Mouse (Mus musculus): ENCODE measurements around the gene Sbf2.
A peak's percentile ranks its signal among the peaks of the same experiment; 100 is the strongest.
"Not testable (repeated sequence)": the region's sequence is repeated elsewhere in the genome, so short reads cannot be mapped to it uniquely, and the experiment has no call there.

Sbf2 gene

DNA sequence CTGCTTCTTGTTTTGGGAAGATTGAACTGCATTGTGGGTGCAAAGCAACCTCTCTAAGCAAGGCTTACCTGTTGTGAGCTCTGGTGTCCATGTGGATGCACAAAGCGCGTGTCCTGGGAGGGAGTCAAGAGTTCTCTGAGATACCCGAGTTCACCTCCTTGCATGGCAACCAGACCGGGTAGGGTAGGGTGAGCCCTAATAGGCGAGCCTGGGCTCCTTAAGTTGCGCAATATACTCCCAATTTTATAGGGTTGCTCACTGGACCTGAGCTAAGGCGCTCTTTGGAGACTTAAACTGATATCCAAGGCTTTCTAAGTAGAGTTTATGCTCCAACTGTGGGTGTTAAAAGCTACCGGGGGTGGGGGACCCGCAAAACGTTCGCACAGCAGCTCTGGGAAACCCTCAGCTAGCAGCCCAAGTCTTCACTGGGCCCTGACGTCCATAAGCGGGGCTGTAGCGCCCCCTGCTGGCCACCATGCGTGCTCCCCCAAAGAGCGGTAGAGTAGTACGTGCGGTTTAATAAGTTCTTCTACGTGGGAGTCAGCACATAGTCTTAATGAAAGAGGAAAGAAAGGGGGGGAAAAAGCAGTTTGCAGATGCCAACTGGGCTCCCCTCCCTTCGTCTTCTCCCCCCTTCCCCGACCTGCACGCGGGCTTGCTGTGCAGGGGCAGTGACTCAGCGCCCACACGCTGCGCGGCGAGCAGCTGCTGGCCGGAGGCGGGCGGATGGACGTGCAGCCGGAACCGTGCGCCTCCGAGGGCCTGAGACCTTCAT, 15.4 kb upstream of the Sbf2 start:
- DNase-seq (ENCODE audit: low spot score in 2 of 2): peak; percentile 54 to 81

DNA sequence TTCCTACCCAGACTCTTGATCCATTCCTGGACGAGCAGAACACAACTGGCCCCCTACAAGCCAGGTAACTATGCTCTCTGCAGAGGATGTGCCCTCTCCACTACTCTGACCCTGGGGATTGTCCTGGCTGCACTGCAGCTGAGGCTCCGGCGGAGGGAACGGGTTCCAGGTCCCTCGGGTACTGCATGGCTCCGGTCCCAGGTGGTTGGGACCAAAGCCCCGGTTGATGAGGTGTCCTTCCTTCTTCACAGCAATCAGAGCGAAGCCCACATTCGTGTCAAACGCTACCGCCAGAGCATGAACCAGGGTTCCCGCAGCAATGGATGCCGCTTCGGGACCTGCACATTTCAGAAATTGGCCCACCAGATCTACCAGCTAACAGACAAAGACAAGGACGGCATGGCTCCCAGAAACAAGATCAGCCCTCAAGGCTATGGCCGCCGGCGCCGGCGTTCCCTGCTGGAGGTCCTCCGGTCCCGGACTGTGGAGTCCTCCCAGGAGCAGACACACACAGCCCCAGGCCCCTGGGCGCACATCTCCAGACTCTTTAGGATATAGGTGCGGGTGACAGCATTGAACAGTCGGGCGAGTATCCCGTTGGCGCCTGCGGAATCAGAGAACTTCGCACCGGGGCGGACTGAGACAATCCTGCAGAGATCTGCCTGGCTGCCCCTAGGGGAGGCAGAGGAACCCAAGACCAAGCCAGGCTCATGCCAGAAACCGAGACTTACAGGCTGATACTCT, 14.1 kb upstream of the Sbf2 start:
- DNase-seq (ENCODE audit: low spot score in 2 of 2): no peak

DNA sequence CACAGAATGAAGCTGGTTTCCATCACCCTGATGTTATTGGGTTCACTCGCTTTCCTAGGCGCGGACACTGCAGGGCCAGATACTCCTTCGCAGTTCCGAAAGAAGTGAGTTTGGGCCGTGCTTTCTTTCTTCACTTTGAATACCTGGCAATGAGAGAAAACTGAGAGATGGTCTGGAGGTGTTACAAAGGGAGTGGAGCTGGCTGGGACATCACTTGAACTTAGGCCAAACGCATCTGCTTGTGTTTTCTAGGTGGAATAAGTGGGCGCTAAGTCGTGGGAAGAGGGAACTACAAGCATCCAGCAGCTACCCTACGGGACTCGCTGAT, 13.5 kb upstream of the Sbf2 start:
- no peak for DNase-seq (ENCODE audit: low spot score in 2 of 2)

DNA sequence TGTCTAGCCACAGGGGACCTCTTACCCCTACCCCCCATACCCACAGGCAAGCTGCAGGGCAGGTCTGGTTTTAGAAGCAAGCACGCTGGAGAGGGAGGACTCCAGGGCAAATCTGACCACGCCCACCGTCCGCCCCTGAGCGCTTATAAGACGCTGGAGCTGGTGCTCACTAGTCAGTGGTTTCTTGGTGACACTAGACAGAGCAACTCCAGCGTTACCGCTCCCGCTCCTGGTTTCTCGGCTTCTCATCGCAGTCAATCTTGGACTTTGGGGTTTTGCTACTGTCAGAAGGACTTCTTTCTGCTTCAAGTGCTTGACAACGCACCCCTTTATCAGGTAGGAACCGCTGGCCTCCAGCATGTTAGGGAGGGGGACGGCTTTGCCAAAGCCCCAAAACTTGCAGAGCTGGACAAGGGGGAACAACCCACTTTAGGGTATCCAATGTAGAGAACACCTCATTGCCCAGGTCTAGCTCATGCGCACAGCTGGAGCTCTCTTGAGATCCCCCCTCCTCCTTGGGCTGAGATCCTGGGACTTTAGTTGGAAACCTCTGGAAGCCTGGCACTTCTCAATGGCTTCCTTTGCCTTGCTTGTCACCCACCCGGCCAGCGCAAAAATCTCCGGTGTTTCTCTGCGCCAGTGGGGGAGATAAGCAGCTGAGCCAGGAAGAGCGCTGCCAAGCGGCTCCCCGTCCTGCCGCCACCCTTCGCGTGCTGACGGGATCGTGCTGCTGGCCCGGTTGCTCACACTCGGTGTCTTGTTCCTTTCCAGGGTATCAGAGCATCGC, 13.0 kb upstream of the Sbf2 start, which contains the start of gene Adm:
Adm (plus strand) TSS at position 176 of the 787 bp plus-strand sequence.
- DNase-seq (ENCODE audit: low spot score in 2 of 2): peak; percentile 46

DNA sequence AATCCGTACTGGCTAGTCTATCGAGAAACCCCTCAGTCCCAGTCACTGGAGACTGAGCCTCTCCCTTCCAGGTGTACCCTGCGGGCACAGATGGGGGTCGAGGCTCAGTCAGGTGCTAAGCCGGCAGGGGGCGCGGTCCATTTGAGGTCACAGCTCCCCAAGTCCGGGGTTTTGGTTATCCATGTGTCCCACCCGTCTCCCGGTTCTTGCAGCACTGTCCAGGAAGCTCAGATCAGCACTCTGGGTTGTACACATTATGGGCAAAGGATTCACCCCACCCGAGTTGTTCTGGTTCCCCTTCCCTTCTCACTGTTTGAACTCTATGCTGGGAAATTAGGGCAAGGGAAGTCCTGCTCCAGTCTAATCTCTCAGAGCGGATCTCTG, 12.4 kb upstream of the Sbf2 start:
- DNase-seq (ENCODE audit: low spot score in 2 of 2): peak in 1 of 2 experiments; percentile 43

DNA sequence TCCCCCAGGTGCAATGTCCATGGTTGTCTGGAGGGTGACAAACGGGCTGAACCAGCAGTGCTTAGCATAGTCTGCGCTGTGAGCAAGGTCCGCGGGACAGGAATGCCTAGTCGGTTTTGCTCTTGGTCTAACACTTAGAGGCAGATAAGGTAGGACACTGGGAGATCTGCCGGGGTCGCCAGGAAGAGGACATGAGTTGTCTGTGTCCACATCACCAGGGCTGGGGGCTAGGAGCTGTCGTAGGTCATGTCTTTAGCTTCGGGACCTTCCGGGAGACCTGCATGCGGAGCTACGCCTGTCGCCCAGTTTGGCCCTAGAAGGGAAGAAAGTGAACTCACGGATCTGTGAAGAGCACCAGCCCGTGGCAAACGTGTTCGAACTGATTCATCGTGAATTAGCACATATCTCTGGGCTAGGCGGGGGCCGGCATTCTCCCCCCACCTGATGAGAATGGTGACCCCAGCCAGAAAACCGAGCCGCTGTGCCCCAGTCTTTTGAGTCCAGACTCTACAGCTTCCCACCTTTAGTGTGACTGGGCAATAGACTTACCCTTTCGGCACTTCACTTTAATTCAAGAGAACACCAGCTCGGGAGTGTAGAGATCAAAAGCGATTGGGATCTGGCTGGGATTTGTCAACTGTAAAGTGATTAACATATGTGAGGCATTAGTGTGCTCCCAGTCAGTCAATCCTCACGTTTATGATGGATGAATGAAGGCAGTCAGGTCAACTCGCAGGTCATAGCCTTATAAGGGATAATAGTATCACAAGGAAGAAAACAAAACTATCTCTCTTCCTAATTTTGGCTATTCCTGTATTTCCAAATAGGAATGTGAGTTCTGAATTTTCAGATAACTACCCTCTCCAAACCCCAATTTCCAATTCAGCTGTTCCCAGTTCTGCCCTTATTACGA, 11.7 kb upstream of the Sbf2 start:
- no peak for DNase-seq (ENCODE audit: low spot score in 2 of 2)

DNA sequence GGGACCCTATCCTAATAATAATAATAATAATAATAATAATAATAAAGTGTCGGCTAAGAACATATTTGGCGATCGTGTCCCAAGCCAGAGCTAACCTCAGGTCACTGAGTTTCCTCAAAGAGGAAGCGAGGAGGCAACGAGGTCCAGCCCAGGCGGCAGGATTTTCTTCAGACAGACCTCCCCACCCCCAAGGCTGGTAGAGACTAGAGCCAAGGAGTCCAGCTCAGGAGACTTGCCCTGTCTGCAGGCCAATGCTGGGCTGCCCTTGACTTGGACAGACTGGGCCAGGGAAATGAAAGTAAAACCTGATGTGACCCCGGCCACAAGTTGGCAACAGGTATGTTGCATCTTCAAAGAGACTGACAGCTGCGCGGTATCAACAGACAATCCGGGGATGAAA, 10.8 kb upstream of the Sbf2 start:
- no peak for DNase-seq (ENCODE audit: low spot score in 2 of 2)

DNA sequence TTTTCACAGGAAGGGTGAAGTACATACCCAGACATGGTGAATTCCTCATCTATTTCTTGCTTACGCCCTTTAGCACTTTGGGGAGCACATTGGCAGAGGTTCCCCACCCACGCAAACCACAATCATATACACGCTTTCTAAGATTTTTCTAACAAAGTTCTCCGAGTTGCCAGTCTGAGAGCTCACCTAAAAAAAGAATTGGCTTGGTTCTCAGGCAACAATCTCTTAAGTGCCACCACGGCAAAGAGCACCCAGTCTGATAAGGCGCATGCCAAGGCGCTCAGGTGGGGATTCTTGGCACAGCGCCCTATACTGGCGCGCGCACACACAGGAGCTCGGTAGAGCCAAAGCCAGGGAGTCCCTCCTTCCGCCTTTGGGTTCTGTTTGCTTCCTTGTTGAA, 10.2 kb upstream of the Sbf2 start:
- DNase-seq (ENCODE audit: low spot score in 2 of 2): no peak

DNA sequence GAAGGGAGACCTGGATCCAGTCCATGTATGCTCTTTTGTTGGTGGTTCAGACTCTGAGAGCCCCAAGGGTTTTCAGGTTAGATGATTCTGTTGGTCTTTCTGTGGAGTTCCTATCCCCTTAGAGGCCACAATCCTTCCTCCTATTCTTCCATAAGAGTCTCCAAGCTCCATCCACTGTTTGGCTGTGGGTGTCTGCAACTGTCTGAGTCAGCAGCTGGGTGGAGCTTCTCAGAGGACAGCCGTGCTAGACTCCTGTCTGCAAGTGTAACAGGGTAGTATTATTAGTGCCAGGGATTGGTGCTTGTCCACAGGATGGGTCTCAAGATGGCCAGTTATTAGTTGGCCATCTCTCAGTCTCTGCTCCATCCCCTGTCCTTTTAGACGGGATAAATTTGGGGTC, 9.3 kb upstream of the Sbf2 start:
- no peak for DNase-seq (ENCODE audit: low spot score in 2 of 2)

DNA sequence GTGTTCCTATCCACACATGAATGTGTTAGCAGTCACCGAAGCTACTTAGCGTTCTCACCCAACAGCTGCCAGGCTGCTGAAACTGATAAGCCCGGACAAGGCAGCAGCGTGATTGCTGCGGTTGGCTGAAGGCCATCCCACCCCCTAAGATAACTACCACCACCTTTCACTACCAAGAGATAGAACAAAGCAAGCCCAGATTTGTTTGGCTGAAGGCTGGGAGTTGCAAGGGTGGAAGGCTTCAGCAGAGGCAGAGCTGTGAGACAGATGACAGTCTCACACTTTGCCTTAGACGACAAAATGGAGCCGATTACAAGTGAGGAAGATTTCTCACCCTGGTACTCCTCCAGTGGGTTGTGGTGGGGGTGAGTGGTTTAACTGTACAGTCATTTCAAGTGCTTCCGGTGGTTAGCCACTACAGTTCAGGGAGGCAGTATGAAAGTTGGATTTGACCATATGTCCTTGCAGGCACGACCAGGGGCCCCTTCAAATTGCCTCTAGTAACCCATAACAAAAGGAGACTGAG, 4.4 kb upstream of the Sbf2 start:
- no peak for DNase-seq (ENCODE audit: low spot score in 2 of 2)

DNA sequence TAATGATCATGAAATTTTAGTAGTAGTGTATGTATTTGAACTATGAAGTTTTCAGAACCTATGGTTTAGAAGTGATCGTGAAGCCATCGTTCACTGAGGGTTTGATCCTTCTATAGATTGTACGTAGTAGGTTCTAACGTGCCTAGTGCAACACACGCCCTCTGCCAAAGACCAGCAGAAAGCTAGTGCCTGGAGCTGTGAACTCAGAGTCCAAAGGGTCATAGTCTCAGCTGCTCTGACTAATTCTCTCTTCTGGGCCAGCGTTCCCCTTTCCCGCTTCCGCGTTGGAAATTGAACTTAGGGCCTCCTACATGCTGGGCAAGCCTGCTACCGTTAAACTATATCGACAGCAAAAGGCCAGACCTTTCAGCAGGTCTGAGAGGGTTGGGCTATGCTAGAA, 1.1 kb upstream of the Sbf2 start:
- no peak for DNase-seq (ENCODE audit: low spot score in 2 of 2)

DNA sequence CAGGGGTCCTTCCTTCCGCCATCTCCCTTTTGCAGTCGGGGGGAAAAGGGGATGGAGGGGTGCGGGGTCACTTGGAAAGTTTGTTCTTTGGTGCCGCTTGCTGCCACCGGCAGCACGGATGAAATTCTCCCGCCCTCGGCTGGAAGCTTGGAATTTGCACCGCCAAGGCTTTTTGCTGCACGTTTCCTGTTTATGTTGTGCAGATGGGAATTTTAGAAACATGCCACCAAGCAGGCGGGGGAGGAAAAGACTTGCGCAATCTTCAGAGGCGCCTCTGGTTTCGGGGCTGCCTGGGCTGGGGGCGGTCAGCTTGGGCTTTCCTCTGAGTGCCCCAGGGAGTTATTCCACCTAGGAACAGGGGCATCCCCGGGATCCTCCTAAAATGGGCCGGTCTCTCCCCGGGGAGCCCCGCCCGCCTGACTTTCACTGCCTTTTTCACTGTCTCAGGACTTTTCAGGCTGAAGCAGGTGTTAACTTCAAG, 469 bp upstream of the Sbf2 start:
- DNase-seq (ENCODE audit: low spot score in 2 of 2): peak in 1 of 2 experiments; percentile 22

DNA sequence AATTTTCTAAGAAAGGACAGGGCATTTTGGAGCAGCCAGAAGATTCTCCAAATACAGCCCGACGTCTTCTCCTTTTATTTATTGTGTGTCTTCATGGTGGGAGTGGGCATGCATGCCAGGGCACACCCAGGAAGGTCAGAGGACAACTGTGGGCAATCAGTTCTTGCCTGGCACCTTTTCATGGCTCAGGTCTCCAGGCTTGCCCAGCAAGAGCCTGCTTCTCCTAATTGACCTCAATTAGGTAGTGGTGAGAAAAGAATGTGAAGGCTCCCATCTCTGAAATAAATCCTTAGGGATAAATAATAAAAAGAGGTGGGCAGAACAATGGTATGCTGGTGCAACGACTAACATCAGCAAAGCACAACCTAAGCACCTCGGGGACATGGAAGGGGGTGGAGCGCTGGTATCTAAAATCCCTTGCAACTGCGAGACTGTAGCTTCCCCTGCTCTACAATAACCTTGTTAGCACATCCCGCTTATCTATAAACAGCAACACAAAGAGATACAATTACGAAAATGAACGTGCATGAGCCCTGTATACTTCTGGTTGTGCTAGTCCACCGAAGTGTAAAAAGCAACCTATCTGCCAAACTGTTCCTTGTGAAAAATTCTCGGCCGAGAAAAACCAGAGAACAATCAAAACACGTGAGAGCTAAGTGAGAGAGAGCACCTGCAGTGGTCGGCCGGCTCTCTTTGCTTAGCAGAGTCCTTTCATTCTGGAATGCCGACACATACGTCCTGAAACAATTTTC, 1.2 kb downstream of the Sbf2 start:
- DNase-seq (ENCODE audit: low spot score in 2 of 2): no peak

DNA sequence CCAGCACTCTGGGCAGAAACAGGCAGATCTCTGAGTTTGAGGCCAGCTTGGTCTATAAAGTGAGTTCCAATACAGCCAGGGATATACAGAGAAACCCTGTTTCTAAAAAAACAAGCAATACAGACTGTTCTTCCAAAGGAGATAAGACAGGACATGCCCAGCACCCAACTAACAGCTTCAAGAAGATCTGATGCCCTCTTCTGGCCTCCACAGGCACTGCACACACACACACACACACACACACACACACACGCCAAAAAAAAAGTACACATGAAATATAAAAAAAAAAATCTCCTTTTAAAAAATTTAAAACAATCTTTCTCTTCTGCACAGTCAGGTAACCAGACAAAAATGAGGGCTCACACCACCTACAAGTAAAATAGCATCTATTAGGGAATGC, 7.8 kb downstream of the Sbf2 start:
- no peak for DNase-seq (ENCODE audit: low spot score in 2 of 2)

DNA sequence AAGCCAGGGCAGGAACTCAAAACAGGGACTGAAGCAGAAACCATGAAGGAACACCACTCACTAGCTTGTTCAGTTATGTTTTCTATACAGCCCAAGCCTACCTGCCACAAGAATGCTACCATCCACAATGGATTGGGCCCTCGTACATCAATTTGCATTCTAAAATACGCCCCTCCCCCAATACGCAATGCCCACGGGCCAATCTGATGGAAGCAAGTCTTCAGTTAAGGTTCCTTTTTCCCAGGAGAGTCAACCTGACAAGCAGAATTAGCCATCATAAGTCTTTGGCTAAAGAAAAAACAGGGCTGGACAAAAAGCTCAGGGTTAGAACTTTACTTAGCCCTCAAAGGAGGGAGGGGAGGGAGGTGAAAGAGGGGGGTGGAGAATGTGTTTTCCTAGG, 9.2 kb downstream of the Sbf2 start:
- no peak for DNase-seq (ENCODE audit: low spot score in 2 of 2)

DNA sequence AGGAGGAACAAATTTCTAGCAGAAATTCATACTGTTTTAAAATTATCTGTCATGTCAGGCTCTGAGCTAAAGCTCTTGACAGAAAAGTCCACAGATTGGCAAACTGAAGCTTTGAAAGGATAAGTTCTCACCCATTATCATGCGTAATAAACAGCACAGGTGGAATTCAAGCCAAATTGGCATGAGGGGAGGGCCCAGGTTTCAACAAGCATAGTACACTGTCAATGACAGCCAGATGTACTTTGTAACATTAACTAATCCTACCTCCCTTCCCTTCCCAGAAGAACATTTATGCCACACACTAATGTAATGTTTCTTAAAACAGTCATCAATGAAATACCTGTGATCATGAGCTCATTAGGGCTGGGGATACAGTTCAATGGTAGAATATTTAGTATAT, 17.6 kb downstream of the Sbf2 start:
- DNase-seq (ENCODE audit: low spot score in 2 of 2): no peak

DNA sequence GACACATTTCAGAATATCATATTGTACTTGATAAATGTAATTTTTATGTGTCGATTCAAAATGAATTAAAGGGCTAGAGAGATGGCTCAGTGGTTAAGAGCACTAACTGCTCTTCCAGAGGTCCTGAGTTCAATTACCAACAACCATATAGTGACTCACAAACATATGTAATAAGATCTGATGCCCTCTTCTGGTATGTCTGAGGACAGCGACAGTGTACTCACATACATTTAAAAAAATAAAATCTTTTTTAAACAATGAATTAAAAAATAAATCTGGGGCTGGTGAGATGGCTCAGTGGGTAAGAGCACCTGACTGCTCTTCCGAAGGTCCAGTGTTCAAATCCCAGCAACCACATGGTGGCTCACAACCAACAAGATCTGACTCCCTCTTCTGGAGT, 20.7 kb downstream of the Sbf2 start:
- DNase-seq (ENCODE audit: low spot score in 2 of 2): not testable (repeated sequence)

DNA sequence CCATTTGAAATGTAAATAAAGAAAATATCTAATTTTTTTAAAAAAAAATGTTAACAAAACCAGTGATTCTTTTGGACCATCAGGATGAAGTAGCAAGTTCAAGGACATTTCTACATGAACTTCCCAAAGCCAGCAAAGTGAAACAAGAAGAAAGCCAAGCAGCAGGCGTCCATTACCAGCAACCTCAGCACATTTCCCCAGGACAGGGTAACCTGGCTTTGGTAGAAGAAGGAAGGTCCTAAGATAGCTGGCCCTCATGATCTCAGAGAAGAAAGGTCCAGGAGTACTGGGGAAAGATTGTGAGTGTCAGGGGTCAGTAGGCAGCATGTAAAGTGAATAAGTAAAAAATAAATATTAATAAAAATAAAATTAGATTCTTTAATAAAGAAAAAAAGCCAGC, 27.0 kb downstream of the Sbf2 start:
- DNase-seq (ENCODE audit: low spot score in 2 of 2): no peak

DNA sequence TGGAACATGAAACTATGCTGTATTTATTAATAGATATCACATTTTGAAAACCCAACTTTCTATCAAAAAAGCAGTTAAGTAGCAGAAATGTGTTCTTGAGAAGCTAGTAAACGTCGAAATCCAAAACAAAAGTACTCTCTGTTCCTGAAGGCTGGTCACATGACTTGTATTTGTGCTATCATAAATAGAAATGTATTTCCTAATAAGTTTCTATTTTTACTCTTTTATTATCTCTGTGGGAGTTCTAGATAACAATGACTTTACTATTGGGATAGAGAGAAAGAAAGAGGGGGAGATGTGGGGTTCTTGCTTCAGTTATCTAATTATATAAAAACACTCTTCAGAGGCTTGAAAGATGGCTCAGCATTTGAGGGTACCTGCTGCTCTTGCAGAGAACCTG, 29.5 kb downstream of the Sbf2 start:
- DNase-seq (ENCODE audit: low spot score in 2 of 2): no peak

DNA sequence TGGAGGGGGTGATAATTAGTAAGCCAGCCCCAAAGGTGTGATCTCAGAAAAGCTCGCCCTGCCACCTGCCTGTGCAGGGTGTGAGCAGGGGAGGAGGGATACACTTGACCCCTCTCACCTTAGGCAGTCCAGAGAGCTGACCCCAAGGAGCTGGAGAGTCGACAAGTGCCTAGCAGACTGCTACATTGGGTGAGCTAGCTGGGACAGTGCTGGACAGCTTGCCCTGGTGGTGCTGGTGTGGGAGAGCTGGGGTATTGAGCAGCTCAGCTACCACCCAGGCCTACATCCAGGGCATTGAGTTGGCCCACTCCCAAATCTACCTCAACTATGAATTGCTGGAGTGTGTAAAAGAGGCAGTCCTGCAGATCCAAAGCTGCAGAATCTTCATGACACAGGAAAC, 30.6 kb downstream of the Sbf2 start:
- no peak for DNase-seq (ENCODE audit: low spot score in 2 of 2)

DNA sequence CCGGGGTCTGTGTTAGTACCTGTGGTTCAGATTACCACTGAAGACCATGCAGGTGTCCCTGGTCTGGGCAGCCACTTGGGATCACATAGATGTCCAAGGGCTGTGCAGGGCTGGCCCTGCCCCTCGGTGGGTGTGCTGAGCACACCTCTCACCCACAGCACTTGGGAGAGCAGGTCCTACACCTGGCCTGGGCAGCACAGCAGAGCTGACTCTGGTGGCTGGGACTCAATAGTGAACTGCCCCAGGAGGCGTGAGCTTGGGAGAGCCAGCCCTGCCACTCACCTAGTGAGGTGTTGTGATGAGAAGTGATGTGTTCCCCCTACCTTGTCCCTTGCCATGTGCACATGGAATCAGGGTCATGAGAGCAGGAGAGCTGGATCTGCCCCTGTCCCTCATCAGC, 31.0 kb downstream of the Sbf2 start:
- no peak for DNase-seq (ENCODE audit: low spot score in 2 of 2)

Data from thymus, postnatal 10 days (tissue).